In the genomic region with DNA sequence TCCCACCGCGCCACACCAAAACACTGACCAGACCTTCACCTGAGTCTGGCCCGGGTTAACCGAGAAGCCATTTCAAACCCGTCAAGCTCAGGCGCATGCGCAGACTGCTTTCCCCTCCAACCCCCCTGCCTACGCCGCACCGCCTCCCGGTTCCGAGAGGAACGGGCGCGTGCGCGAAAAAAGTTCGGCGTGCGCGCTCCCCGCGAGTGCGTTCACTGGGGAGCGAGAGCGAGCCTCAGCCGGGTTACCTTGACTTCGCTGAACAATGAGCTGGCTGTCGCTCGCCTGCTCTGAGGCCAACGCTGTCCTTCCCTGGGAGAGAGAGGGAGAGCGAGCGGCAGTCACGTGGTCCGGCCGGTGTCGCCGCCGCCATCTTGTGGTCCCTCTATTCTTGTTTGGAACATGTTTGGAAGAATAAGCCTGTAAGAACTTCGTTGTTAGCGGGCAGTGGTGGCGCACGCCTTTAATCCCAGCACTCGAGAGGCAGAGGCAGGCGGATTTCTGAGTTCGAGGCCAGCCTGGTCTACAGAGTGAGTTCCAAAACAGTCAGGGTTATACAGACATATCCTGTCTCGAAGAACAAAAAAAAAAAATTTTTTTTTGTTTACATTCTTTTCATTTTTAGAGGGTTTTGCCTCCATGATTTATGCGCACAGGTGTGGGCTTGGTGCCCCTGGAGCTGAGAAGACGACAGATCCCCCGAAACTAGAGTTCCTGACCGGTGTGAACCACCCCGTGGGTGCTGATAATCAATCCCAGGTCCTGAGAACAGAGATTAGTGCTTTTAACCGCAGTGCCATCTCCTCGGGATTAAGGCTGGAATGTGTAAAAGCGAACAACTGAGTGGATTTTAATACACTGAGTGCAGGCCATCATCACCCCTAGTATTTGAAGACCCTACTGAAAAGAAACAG, we compare ENCODE assay signal across 8 mouse cellular contexts. TPM values are rescaled to one million over a fixed set of nuclear protein-coding genes. Genes with fewer than 3 reads are reported as not detected.
A peak's percentile ranks its signal among the peaks of the same experiment; 100 is the strongest.
DNase-seq lines count a peak whose midpoint lies in the region; ATAC-seq and TF ChIP-seq lines count a peak whose summit lies in the region.

A gene (minus strand): TSS at position 110 of the 914 bp plus-strand sequence.

- intact Hi-C loops in heart, adult 2 months (cut with DNase I) = loop anchor here (5.0 kb wide), 2 partner anchors 75 to 230 kb away; a partner anchor contains a TSS

- ATAC-seq in embryonic facial prominence, embryonic 14.5 days (ENCODE audit: low read depth) = peak; percentile 99
- peak; percentile 98 for ATAC-seq in limb, embryonic 13.5 days (ENCODE audit: low FRiP score, low read depth)
- peak; percentile 98 for ATAC-seq in midbrain, embryonic 16.5 days

- peak within 1 kb of the TSS; percentile 95 for H3K4me3 ChIP-seq in embryonic facial prominence, embryonic 14.5 days (ENCODE audit: low read depth, low read length)
- H3K4me3 ChIP-seq in heart, adult 2 months = peak within 1 kb of the TSS; percentile 73
- H3K4me3 ChIP-seq in limb, embryonic 13.5 days = peak within 1 kb of the TSS; percentile 97
- peak within 1 kb of the TSS; percentile 98 for H3K4me3 ChIP-seq in midbrain, embryonic 16.5 days (ENCODE audit: low read depth, low read length)

- peak; percentile 96 for DNase-seq in 3T3-L1 (ENCODE audit: low read depth, low spot score)
- peak; percentile 98 for DNase-seq in adrenal gland, postnatal 4 days (ENCODE audit: low spot score in 2 of 2)
- peak; percentile 99 for DNase-seq in embryonic facial prominence, embryonic 14.5 days (ENCODE audit: low spot score)
- peak; percentile 99 for DNase-seq in heart, adult 2 months
- DNase-seq in kidney, adult 8-10 months = peak; percentile 98
- DNase-seq in spleen, postnatal 10 days (ENCODE audit: low spot score in 2 of 2) = peak; percentile 98 to 99

- peaks cover 30% of the 10 kb centered on the region for H3K36me3 ChIP-seq in embryonic facial prominence, embryonic 14.5 days (ENCODE audit: control insufficient read depth, insufficient read depth, low read length)
- peaks cover 27% of the 10 kb centered on the region for H3K36me3 ChIP-seq in heart, adult 2 months (ENCODE audit: control insufficient read depth, insufficient read depth, low read length)
- H3K36me3 ChIP-seq in limb, embryonic 13.5 days = peaks cover 30% of the 10 kb centered on the region
- H3K36me3 ChIP-seq in midbrain, embryonic 16.5 days (ENCODE audit: control insufficient read depth, insufficient read depth, low read length) = peaks cover 10% of the 10 kb centered on the region

- peak; percentile 87 for TF ChIP-seq POLR2A in heart, adult 2 months (IDR thresholded peaks at IDR 0.05; ENCODE audit: insufficient read depth, low read depth, low read length)

- 0 out of 2 replicates have a peak, but pooled peaks cover 3% of the 10 kb centered on the region for H3K4me1 ChIP-seq in embryonic facial prominence, embryonic 14.5 days (ENCODE audit: control insufficient read depth, insufficient read depth, low read length)
- H3K4me1 ChIP-seq in heart, adult 2 months (ENCODE audit: control insufficient read depth, insufficient read depth, low read length) = peaks cover 4% of the 10 kb centered on the region
- peaks cover 15% of the 10 kb centered on the region; the same call in 1 of the 2 replicates for H3K4me1 ChIP-seq in limb, embryonic 13.5 days
- H3K4me1 ChIP-seq in midbrain, embryonic 16.5 days (ENCODE audit: control insufficient read depth, insufficient read depth, low read length) = peaks cover 10% of the 10 kb centered on the region

- peak within 1 kb of the TSS; percentile 97 for H3K9ac ChIP-seq in embryonic facial prominence, embryonic 14.5 days (ENCODE audit: low read depth, low read length)
- peak within 1 kb of the TSS; percentile 91 for H3K9ac ChIP-seq in heart, adult 2 months (ENCODE audit: low read depth, low read length)
- H3K9ac ChIP-seq in limb, embryonic 13.5 days = peak within 1 kb of the TSS; percentile 99
- peak within 1 kb of the TSS; percentile 100 for H3K9ac ChIP-seq in midbrain, embryonic 16.5 days (ENCODE audit: low read depth, low read length)

- peak within 1 kb of the TSS; percentile 97 for H3K27ac ChIP-seq in embryonic facial prominence, embryonic 14.5 days (replicated peaks; ENCODE audit: low read depth, low read length)
- H3K27ac ChIP-seq in heart, adult 2 months = peak within 1 kb of the TSS; percentile 93
- H3K27ac ChIP-seq in limb, embryonic 13.5 days = peak within 1 kb of the TSS; percentile 94
- H3K27ac ChIP-seq in midbrain, embryonic 16.5 days (ENCODE audit: low read length) = peak within 1 kb of the TSS; percentile 93

- TF ChIP-seq CTCF in heart, adult 2 months (IDR thresholded peaks at IDR 0.05) = peak; percentile 9; the same call in 1 of the 2 replicates

- H3K79me2 ChIP-seq in heart, adult 2 months (replicated peaks; ENCODE audit: control insufficient read depth, insufficient read depth, low read length) = peaks cover 4% of the 10 kb centered on the region

- H3K4me2 ChIP-seq in embryonic facial prominence, embryonic 14.5 days (ENCODE audit: low read depth, low read length) = peak within 1 kb of the TSS; percentile 59
- H3K4me2 ChIP-seq in limb, embryonic 13.5 days (replicated peaks) = peak within 1 kb of the TSS; percentile 71
- H3K4me2 ChIP-seq in midbrain, embryonic 16.5 days (ENCODE audit: low read length) = peak within 1 kb of the TSS; percentile 81

- 0 out of 2 replicates have a peak, but pooled peaks have one; percentile 33 for TF ChIP-seq EP300 in heart, adult 2 months (IDR thresholded peaks at IDR 0.05; ENCODE audit: insufficient read depth, low read depth, low read length)

- H3K9me3 ChIP-seq in embryonic facial prominence, embryonic 14.5 days (ENCODE audit: control insufficient read depth, low read length) = no peaks in the 10 kb centered on the region
- no peaks in the 10 kb centered on the region for H3K9me3 ChIP-seq in limb, embryonic 13.5 days
- H3K9me3 ChIP-seq in midbrain, embryonic 16.5 days (replicated peaks; ENCODE audit: control insufficient read depth, low read length, poor library complexity, severe bottlenecking) = no peaks in the 10 kb centered on the region

- H3K27me3 ChIP-seq in embryonic facial prominence, embryonic 14.5 days (replicated peaks; ENCODE audit: control insufficient read depth, insufficient read depth, low read length) = no peaks in the 10 kb centered on the region
- H3K27me3 ChIP-seq in heart, adult 2 months (ENCODE audit: control insufficient read depth, insufficient read depth, low read length) = no peaks in the 10 kb centered on the region
- no peaks in the 10 kb centered on the region for H3K27me3 ChIP-seq in limb, embryonic 13.5 days
- H3K27me3 ChIP-seq in midbrain, embryonic 16.5 days (ENCODE audit: control insufficient read depth, insufficient read depth, low read depth, low read length) = no peaks in the 10 kb centered on the region

- 4% methylated on average over 37 of the region's 55 CpGs for WGBS in embryonic facial prominence, embryonic 14.5 days
- 2% methylated on average over 55 of the region's 55 CpGs for WGBS in heart, adult 2 months
- WGBS in limb, embryonic 13.5 days = 1% methylated on average over 55 of the region's 55 CpGs
- WGBS in midbrain, embryonic 16.5 days = 4% methylated on average over 49 of the region's 55 CpGs

RNA-seq across cellular contexts. Expression of the gene that starts here (rescaled TPM):
- total RNA-seq in adrenal gland, postnatal 4 days (2021) = 10 to 100 TPM; 89.8 to 93.2 TPM
- 103 and 104 TPM in 2 replicates for polyA plus RNA-seq in embryonic facial prominence, embryonic 14.5 days (2014; fragmentation: Nextera tagmentation; extraction: Ambion mirVana)
- 10 to 100 TPM; 39.6 to 52.7 TPM for total RNA-seq in heart, adult 2 months (2021)
- 34.3 and 56.1 TPM in 2 replicates for polyA plus RNA-seq in heart, adult 2 months (2012; rRNA removed)
- polyA plus RNA-seq in limb, embryonic 13.5 days (2015; fragmentation: Nextera tagmentation; extraction: Ambion mirVana) = 140 and 141 TPM in 2 replicates
- 88.7 and 102 TPM in 2 replicates for polyA plus RNA-seq in midbrain, embryonic 16.5 days (2015; fragmentation: Nextera tagmentation; extraction: Ambion mirVana)

Comparison
In these comparisons a context has a peak if more than half of its experiments do, and no peak if none do; other contexts are left out.
1. Peak in every context shown above with its lines: DNase-seq, ATAC-seq, H3K4me3 ChIP-seq and H3K27ac ChIP-seq.